Mouse (Mus musculus) urinary bladder, postnatal 4 days (tissue): ENCODE results near the gene Cchcr1.
"Not testable (repeated sequence)": the region's sequence is repeated elsewhere in the genome, so short reads cannot be mapped to it uniquely, and the experiment has no call there.

Experiments
- DNase-seq, 2 experiments: peaks; one replicate each; pipeline ENCODE4 v3.0.0; 2021 to 2022; ENCODE audit warnings: low spot score in 2 of 2

The Cchcr1 gene

DNA sequence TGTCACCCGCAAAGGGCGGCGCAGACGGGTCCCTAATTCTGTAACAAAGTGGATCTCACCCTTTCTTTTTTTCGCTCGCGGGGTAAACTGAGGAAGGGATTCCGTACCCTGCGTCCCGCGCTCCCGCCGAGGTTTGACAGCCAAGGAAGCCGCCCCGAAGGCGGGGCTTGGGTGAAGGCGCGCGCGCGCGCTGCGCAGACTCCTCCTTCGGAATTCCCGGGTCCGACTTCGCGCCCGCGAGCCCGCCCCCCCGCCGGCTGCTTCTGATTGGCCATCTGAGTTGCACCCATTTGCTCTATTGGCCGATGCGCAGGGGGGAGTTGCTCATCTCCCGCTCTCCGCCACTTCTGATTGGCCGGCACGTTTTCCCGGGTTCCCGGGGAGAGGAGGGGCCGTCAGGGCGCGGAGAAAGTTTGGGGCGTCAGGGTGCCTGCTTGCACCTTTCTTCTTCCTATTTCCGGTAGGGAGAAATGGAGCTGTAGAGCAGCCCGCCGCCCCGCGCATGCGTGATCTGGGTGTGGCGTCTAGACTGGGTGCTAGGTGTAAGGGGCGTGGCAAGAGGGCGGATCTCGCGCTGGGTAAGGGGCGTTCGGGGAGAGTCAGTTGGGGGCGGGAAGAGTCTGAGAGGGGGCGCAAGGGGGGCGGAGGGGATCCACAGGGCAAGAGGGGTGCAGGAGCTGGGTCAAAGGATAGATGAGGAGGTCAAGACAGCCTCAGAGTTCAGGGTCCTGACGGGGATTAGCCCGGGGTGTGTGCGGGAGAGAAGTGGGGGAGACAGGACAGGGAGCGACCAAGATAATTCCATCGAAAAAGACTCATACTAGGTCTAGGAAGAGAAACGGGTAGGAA lies at the start of gene Cchcr1, which contains the start of gene Tcf19:
TSS of gene Cchcr1 (plus strand) at position 449 of the 849 bp plus-strand sequence.
TSS of gene Tcf19 (minus strand) at position 173 of the 849 bp plus-strand sequence.
- DNase-seq = peak; percentile 96 to 97

DNA sequence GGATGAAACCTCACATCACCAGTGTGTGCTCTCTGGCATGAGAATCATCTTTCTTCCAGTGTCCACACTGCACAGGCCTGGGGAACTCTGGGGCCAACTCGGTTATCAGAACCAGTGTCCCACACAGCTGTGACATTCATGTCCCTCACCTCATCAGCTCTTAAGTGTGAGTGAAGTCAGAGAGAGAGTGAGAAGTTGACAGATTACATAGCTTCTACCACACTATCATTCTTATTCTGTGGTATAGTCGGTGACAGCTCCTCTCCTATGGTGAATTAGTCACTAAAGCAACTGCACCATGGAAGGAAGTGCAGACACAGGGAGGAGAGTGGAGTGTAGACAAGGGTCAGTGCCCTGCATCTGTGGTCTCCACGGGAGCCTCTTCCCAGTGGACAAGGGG lies 48.0 kb upstream of the Cchcr1 start:
- not testable (repeated sequence) for DNase-seq

DNA sequence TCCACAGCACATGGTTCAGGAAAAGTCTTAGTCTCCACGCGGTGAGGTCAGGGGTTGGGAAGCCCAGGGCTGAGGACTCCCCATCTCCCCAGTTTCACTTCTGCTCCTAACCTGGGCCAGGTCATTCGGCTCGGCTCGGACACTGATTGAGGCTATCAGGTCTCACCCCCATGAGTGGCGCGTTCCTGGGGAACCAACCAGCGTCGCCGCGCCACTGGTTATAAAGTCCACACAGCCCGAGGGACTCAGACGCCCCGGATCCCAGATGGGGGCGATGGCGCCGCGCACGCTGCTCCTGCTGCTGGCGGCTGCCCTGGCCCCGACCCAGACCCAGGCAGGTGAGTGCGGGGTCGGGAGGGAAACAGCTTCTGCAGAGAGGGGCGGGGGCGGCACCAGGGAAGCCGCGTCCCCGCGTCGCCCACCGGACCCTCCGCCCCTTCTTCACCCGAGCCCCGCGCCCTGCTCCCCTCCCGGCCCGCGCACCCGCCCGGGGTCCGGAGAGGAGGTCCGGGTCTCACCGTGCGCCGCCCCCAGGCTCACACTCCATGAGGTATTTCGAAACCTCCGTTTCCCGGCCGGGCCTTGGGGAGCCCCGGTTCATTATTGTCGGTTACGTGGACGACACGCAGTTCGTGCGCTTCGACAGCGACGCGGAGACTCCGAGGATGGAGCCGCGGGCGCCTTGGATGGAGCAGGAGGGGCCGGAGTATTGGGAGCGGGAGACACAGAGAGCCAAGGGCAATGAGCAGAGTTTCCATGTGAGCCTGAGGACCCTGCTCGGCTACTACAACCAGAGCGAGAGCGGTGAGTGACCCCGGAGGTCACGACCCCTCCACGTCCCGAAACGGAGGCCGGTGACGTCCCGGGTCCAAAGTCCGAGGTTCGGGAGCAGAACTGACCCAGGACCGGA lies 46.8 kb upstream of the Cchcr1 start, which contains the start of gene H2-Q10:
TSS of gene H2-Q10 (plus strand) at position 248 of the 910 bp plus-strand sequence.
- no peak for DNase-seq

DNA sequence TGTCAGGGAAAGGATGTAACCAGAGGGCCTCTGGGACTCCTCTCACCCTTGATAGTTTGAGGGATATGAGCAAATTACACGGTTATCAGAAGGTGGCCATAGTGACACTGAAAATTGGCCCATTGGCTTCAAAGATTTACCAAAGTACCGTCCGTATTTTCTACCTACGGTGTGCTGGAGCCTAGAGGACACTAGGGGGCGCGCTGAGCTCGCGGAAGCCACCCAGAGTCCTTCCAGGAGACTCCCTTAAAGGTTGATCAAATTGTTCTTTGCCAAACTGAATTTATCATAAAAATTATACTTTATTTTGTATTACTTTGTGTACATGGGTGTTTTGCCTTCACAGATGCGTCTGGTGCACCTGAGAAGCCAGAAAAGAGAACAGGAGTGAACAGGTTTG lies 32.8 kb upstream of the Cchcr1 start:
- DNase-seq = peak; percentile 39 to 71

DNA sequence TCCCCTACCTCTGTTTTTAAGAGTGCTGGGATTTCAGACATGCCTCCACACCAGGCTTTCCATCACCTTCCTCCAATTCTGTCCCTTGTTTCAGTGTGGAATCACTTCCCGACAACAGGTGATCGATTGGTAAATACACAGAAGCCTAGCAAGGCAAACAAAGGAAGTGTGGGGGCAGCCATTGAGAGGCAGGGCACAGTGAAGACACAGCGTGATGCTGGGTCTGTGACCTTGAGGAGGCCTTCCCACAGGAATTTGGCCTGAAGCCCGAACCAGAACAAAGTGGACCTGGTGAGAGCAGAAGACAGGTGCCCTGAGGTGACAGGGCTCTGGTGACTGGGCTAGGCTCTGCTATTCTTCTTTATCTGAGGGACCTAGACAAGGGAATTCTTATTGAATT lies 31.2 kb upstream of the Cchcr1 start:
- DNase-seq = no peak

DNA sequence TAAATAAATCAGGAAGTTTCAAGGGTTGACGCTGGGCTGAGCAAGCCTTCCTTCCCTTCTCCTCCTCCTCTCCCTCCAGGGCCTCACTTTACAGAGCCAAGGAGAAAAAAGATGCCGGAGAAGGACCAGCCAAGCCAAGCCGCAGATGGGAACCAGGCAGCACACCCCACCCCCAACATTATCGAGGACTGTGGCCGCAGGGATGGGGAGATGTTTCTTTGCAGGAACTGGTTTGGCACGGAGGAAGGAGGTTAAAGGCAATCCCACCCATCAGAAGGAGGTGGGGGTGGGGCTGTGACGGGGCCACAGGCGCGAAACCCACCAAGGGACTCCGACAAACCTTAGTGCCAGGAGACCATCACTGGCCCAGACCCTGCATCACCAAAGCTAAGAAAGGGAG lies 30.2 kb upstream of the Cchcr1 start:
- DNase-seq = no peak

DNA sequence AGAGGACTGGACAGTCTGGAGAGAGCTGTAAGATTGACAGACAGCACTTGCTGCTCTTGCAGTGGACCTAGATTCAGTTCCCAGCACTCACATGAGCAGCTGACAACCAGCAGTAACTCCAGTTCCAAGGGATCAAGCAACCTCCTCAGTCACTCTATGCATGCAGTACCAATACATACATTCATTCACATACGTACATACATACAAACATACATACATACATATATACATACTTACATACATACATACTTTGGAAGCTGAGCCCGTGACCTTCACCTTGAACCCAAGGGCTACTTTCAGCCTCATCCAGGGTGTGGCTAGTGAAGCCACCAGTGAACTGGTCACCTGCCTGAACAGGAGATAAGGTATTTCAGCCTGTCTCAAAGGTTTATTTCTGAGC lies 28.9 kb upstream of the Cchcr1 start:
- DNase-seq = no peak

DNA sequence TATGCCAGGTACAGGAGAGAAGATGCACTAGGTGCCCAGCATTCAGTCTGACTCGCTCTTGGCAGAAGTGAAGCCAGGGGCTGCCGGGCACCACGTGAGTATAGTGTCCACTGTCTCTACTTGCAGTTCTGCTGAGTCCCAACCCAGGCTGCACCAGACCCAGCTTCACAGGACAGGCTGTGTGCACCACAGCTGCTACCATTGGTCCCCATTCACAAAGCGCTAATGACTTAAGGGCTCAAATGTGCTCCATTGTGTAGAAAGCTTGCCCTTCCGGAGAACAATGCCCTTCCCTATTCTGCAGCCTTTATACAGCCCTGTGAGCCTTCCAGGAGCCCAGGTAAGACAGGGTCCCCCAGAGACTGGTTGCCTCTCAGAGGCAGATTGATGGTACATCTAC lies 26.6 kb upstream of the Cchcr1 start:
- DNase-seq = no peak

DNA sequence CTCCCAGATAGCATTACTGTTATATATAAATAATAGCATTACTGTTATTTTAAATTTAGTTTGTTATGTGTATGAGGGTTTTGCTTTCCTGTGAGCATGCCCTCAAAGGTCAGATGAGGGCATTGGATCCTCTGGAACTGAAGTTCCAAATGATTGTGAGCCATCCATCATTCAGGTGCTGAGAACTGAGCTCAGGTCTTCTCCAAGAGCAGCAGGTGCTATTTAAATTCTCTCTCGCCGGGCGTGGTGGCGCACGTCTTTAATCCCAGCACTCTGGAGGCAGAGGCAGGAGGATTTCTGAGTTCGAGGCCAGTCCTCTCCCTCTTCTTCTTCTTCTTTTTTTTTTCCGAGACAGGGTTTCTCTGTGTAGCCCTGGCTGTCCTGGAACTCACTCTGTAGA lies 19.8 kb upstream of the Cchcr1 start:
- no peak for DNase-seq

DNA sequence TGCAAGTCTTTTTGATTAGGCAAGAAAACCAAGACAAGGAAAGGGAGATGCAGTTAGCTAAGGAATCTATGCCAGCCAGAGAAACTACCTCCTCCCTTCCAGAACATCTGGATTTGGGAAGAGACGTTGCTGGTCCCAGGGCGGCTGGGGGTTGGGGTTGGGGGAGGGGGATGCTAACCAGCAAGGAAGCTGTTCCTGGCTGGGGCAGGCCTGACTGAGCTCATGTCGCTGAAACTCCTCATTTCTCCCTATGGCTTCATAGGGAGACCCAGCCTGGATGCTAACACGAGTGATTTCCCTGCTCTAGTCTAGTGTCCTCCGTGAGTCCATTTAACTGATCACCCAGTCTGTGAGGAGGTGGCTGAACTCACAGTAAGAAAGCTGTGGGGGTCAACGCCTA lies 14.7 kb upstream of the Cchcr1 start:
- no peak for DNase-seq

DNA sequence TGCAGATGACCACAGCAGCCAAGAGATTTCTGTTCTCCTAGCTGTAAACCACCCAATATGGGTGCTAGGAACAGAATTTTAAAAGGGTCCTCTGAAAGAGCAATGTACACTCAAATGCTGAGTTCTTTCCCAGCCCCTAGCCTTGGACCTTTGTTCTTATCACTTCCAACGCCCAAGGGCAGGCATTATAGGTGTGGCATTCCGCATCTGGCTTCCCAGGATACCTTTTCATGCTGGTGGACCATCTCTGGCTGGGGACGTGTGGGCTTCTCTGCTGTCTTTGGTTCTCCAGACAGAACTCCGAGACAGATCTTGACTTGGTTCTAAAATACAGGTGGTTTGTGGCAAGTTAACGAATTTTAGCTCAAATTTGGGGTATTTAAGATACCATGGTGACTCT lies 14.1 kb upstream of the Cchcr1 start:
- no peak for DNase-seq

DNA sequence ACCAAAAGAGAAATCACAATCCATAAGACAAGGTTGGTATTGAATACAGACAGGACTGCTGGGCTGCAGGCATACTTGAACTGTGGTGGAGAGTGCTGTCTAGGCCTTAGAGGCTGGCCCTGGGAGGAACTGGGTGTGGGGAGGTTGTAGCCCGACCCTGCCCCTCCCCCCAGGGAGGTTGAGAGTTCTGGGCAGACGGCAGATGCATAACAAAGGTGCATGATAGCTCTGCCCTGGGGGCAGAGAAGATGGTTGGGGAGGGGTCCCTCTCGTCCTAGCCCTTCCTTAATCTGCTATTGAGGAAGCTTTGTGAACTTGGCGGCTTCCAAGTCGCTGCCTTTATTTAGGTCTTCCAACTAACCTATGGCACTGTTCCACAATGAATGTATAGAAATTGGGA lies 13.1 kb upstream of the Cchcr1 start:
- no peak for DNase-seq

DNA sequence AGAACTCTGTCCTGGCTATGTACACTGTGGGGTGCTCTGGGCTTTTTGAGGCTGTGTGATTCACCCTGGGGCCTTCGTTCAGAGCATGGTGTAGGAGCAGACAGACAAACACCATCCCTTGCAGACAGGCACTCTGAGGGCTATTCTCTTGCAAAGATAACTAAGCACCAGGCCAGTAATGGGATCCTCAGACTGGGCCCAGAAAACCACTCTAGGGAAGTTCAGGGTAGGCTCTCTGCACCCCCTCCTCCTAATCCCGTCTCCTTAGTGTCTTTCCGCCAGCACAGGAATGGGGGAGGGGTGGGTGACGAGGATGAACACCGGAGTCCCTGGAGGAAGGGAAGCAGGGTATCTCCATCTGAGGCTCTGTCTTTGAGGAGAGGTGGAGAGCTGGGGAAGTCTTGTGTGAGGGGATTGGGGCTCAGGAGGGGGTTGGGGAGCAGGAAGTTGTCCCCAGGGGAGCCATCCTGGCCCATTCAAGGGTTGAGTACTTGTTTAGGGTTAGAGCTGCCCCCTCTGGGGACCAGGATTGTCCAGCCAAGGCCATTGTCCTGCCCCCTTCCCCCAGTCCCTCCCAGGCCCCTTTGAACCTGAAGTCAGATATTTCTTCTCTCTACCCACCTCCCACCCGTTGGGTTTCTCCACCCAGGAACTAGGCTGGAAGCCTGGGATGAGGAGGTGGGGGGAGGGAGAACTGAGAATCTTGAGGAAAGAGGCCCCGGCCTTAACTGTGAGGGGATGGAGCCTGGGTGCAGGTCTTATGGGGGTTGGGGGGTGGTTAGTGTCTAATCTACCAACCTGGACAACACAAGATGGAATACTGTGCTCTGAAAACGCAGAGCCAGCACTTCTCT lies 12.0 kb upstream of the Cchcr1 start:
- DNase-seq = no peak

DNA sequence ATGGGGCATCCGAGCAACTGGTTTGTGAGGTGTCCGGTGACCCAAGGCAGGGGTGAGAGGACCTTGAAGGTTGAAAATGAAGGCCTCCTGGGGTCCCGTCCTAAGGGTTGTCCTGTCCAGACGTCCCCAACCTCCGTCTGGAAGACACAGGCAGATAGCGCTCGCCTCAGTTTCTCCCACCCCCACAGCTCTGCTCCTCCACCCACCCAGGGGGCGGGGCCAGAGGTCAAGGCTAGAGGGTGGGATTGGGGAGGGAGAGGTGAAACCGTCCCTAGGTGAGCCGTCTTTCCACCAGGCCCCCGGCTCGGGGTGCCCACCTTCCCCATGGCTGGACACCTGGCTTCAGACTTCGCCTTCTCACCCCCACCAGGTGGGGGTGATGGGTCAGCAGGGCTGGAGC lies 11.1 kb upstream of the Cchcr1 start, which contains the start of gene Pou5f1:
TSS of gene Pou5f1 (plus strand) at position 243 of the 400 bp plus-strand sequence.
- no peak for DNase-seq

DNA sequence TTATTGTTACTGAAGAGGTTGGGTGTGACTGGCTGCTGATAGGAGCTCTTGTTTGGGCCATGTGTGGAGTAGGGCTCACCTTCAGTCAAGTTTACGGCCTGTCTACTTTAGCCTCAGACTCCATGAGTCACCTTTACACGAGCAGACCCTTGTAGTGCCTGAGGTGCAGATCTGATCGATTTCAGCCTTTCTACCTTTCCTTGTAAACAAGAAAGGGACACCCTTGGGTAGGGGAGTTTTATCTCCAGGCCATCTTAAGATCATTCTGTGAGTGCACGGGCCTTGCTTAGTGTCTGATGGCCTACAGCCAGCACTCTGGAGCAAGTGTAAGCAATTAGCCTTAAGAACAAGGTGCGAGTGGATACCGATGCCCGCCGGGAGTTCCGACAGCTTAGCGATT lies 10.0 kb upstream of the Cchcr1 start:
- DNase-seq = no peak

DNA sequence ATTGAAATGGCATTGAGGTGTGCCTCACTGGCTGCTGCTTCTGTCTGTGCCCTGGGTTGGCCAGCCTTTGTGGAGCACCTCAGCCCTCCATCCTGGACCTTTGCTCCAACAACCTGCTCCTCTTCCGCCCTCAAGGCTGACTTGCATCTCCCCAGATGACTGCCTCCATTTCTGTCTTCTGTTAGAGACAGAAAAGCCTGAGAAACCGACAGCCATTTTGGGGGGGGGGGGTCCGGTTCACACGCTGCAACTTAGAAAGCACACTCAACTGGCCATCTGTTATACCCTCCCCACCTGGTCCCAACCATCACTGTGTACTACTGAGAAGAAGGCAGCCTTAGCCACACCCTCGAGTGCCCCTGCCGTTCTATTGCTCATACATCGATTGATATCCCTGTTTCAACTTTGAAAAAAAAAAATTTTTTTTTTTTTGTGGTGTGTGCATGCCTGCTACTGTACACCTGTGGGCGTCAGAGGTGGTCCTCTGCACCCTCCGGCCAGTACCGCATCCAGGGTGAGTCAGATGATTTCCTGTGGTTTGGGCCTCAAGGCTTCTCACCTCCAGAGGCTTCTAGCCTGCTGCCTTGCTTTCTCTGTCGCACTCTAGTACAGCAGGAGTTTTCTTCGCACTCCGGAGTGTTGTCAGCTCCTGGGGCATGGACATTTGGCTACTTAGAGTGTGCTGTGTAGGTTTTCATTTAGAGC lies 9.2 kb upstream of the Cchcr1 start:
- no peak for DNase-seq

DNA sequence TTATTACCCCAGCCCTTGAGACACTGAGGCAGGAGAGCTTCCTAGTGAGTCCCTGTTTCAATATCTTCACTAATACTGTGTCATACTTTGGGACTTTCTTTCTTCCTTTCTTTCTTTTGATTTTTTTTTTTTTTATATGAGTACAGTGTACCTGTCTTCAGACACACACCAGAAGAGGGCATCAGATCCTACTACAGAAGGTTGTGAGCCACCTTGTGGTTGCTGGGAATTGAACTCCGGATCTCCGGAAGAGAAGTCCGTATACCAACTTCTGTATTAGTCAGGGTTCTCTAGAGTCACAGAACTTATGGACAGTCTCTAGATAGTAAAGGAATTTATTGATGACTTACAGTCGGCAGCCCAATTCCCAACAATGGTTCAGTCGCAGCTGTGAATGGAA lies 8.6 kb upstream of the Cchcr1 start:
- not testable (repeated sequence) for DNase-seq

DNA sequence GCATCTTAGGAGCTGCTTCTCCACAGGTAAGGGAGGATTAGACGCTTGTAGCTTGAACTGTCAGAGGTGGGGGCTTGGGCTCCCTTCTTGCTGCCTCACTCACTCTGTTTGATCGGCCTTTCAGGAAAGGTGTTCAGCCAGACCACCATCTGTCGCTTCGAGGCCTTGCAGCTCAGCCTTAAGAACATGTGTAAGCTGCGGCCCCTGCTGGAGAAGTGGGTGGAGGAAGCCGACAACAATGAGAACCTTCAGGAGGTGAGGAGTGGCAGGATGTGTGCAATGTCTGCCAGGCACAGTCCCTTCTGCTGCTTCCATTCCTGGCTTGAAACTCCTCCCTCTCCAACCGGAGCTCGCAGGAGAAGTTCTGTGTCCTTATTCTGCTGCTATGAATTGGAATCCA lies 7.6 kb upstream of the Cchcr1 start:
- DNase-seq = no peak

DNA sequence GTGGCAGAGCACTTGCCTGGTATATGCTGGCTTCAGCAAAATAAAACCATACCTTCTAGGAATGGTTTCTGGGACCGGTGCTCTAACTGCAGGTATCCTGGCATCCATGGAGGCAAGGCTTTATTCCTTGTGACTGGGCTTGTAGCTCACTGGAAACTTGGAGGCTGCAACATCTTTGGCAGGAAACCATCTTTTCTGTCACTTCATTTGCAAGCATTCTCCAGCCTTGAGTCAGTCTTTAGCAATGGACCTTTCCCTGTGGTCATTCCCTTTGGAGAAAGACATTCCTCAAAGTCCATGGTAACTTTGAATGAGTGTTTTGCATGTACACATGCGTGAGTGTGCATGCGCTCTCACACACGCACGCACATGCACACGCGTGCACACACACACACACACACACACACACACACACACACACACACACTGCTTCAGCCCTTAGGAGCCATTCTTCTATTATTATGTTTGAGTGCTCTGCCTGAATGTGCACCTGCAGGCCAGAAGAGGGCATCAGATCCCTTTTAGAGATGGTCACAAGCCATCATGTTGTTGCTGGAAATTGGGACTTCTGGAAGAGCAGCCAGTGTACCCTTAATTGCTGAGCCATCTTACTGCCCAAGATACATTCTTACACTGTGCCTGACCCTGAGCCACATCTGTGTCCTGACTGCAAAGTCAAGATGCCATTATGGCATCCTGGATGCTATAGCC lies 3.8 kb upstream of the Cchcr1 start:
- no peak for DNase-seq

DNA sequence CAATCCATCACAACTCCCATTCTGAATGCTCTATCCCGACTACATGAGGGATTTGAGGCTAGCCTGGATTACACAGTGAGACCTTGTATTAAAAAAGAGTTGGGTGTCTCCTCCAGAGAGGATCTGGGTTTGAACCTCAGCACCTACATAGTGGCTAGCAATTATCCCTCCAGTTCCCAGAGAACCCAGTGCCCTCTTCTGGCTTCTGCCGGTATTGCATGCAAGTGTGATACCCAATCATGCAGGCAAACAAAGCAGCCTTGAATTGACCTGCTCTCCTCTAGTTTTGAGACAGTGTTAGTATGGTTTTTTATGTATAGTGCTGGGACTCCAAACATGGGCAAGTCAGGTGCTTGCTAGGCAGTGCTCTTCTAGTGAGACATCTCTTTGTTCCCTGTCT lies 3.0 kb upstream of the Cchcr1 start:
- peak; percentile 49 to 79 for DNase-seq
